Mouse (Mus musculus): Measurements from ENCODE around the gene Commd1.

The Commd1 gene

DNA sequence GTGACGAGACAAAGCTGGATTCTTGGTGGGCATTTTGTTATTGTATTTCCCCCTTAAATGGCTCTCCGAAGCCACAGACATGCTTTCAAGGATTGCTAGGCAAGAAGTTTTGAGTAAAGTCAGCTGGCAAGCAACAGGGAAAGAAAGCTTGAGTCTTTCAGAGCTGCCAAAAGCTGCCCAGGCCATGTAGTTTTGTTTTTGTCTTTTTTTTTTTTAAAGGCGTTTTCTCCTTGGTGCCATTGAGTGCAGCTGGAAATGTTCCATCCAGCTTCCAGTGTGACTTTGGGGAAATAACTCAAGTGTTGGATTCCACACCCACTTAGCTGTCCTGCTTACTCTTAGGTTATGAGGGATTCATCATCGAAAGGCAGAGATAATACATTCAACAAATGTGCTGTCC is 120.9 kb downstream of the Commd1 start:
- no peak for DNase-seq (ENCODE audit: extremely low spot score, low read depth, low spot score)

DNA sequence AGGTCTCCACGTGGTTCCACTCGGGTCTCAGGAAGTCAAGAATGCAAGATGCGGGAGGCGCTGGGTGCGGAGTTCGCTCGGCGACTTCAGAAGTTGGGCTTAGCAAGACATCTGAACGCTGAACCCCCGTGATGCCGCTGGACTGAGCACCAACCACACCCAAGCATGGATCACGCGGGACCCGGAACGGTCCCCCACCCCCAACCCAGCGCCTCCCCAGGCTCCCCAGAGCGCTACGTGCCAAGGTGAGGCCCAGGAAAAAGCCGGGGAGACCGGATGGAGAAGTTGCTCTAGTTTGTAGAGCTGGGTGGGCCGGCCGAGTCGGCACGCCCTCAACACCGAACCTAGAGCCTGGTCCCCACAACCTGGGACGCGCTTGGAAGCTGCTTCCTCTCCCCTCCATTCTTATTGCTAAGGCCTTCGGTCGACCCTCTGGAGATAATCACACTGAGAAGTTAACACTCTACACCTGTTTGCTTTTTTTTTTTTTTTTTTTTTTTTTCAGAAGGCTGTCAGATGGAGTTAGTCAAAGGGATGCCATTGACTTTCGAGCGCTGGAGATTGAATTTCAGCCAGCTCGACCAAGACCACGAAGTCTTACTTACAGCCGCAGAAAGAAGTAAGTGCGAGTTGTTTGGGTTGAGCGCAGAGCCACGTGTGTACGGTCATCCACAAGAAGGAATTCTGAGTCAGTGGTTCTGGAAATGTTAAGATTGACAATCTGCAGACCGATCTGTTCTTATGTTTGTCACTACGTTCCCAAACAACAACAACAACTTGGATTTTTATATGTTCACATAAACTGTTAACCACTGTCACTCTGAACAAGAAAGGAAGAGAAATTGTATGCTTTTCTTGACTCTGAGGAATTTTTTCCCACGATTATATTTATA is 121.6 kb downstream of the Commd1 start, which contains the start of gene B3gnt2:
Gene B3gnt2 (minus strand): TSS at position 627 of the 893 bp plus-strand sequence.
- no peak for DNase-seq (ENCODE audit: extremely low spot score, low read depth, low spot score)

DNA sequence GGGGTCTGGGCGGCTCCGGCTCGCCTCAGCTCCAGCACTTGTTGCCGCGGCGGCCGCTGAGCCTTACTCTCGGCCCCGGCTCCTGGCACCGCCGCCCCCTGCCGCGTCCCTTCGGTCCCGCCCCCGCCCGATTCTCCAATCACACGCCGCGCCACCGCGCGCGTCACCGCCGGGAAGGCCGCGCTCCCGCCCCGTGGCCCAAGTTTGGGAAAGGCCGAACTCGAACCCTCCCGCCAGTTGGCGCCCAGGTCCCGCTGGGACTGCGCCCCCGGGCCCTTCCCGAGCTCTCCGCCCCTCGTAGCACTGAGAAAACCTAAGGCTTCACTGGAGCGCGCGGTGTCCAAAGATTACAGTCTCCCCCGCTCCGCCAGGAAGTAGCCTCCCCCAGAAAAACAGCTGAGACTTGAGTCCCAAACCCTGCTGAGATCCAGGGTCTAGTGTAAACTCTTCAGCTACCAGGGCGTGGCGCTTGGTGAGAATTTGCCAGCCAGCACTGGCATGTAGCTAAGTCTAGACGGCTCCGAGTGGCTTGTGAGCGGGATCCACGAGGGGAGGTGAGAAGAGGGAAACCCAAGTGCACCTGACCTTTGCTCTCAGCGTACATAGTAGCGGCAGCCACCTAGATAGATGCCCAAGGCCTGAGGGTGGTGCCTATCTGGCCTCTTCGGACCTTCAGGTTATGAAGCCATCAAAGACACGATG is 122.4 kb downstream of the Commd1 start:
- no peak for DNase-seq (ENCODE audit: extremely low spot score, low read depth, low spot score)

DNA sequence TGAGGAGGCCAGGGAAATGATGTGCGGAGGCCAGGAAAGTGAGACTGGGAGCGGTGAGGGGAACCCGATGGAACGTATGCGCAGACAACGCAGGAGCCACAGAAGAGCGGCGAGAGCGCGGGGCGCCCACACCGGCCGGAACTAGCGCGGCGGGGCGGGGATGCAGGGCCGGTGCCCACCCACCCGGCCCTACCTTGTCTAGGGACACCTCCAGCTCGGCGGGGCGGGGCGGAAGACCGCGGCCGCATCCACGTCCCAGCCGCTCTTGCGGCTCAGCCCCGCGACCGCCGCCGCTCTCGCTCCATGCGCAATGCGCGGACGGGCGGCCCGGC is 122.9 kb downstream of the Commd1 start:
- no peak for DNase-seq (ENCODE audit: extremely low spot score, low read depth, low spot score)

DNA sequence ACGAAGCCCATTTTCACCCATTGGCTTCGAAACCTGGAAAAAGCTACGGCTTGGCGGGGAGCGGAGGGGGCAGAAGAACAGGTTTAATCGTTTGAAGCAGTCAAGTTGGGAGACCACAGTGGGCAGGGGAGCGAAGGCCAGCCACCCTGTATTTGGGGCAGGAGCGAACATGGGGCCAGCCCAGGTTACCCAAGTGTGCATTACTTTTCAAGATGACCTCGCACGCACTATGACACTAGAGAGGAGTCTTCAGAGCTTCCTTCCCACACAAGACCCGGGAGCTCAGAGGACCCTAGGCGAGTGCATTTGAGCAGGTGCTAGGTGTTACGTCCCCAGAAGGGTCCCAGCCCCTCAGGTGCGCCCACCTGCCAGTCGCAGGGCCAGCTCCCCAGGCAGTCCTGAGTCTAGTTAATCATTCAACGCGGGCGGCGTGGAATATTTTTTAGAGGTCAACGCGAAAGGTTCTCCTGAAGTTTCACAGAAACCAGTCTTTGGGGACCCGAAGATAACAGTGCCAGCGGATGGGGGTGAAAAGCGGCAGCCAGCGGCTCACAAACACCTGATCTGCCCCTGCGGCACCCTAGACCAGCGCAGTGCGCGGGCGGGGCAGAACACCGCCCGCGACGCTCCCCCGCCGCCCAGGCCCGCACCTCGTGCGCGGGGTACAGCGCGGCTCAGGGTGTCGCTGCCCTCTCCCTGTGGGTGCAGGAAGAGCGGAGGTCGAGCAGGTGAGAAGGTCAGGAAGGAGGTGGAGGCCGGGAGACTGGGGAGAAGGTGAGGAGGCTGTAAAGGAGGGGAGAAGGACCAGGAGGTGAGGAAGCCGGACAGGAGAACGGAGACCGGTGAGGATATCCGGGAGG is 123.5 kb downstream of the Commd1 start:
- DNase-seq (ENCODE audit: extremely low spot score, low read depth, low spot score), result no peak

DNA sequence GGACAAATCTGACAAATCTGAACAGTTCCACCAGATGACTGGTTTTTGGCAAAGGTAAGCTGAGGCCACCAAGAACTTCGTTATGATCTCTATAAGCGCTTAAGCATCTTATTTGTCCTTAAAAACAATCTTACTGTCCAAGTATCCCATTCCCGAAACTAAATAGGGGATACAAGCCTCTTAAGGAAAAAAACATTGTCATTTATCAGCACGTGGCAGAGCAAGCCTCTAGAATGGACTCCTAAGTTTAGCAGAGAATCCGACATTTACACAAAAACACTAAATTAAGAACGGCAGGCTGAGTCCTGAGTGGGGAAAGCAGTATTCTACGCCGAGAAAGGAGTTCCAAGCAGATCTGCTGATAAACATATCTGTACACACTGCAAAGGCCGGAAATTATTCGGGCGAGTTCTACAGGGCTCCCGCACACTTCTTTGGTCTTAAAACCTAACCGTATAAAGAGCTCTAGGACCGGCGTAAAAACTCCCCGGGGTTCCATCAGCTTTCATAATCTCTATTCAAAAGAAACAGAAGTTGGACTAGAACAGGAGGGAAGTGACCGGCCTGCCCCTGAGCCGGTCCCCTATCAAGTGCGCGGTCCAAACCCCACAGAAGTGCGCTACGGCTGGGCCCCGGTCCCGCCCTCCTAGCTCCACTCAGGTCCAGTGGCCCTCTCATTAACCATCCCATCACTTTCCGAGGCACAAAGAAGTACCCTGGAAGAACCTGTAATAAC is 124.3 kb downstream of the Commd1 start:
- no peak for DNase-seq (ENCODE audit: extremely low spot score, low read depth, low spot score)

DNA sequence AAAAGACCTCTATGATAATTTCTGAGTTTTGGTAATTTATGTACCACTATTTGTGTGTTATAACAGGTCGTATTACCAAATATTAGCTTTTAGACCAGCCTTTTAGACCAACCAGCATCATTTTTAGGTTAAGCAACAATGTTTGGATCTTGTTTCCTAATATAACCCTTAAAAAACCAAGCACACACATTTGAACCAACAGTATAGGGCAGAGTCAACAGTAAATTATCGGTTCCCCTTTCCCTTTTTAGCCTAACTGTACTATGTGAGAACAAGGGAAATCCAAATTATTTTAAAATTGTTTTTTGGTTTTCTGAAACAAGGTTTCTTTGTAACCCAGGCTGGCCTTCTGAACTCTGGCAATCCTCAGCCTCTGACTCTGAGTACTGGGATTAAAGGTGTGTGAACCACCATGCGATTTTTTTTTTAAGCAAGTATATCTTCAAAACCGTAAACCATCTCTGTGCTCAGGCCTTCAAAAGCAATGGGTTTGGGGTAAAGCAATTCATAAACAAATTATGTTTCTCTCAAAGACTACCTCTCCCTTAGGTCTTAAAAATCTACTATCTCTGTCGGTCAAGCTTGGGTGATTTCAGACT is 125.0 kb downstream of the Commd1 start:
- no peak for DNase-seq (ENCODE audit: extremely low spot score, low read depth, low spot score)

DNA sequence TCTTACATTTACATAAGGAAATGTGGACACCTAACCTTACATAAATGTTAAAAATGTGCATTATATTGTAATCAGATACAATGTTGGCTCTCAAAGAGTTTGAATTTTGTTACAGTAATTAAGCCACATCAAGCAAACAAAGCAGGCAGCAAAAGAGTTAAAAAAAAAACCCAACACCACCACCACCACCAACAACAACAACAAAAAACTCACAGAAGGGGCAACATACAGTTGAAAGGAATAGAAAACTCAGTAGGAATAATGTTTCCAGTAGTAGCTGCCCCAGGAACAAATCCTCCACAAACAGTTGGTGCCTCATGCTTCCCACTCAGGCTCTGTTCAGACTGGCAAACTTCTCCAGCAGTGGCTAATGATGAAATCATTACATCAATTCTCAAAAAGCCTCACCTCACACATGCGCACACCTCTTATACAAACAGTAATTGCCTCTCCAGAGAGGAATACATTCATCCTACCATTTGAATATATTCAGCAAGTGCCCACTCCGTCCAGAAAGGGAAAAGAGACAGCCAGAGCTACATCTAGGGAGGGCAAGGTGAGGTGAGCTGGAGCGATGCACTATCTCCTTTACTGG is 125.7 kb downstream of the Commd1 start:
- DNase-seq (ENCODE audit: extremely low spot score, low read depth, low spot score), result no peak

DNA sequence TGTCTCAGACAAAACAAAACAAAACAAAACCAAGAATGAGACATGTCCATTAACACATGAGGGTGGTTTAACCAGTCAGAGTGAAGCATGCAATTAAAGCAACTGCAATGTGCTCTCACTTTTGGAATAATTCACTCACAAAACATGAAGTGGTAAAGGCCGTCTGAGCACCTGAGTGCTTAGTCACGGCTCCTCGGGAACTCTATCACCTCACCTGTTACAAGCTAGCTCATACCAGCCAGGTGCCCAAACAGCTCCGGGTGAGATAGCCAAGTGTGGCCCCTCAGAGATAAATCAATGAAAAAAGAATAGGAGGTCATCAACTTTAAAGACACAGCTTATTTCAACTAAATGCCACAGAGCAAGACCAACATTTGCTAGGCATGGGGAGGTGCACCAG is 127.6 kb downstream of the Commd1 start:
- DNase-seq (ENCODE audit: extremely low spot score, low read depth, low spot score), result no peak

DNA sequence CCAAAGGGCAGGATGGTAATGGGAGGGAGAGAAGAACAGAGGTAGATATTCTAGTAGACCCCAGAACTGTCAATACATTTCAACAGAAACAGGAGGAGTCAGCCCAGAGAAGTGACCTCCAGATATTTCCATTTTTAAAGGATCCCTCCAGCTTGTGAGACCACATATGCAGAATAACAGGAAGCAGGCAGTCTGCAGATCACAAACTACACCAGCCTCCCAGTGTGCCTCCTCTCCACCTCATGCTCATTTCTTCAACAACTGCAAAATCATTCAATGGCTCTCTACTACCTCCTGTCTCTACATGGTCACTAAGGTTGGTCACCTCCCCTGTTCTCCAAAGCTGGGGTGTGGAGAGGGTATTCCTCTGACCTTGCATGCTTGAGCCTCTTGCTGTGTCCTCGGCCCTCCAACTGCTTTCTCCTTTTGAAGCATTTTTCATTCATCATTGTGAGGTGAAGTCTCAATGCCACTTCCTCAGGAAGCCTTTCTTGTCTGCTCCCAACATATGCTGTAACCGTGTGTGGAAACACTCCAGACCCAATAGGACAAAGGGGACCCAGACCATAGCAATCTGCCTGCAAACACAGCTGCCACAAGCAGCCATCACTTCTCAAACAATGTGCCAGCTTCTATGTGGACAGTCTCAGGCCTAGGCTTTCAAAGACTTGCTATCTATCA is 128.6 kb downstream of the Commd1 start:
- DNase-seq (ENCODE audit: extremely low spot score, low read depth, low spot score), result no peak

DNA sequence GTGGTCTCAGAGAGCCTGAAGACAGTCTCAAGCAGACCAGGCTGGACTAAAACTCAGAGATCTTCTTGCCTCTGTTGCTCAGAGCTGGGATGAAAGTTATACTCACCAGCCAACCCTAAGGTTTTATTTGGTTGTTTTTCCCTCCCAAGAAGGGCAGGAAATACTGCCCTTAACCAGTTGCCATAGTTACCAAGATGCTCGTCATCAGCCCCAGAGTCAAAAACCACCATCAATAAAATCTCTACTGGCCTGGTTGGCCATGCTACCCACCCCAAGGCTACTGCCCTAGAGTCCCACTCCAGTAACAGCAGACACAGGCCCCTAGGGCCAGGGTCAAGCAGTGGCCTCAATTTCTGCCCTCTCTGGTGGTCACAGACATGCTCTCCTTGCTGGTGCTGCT is 129.7 kb downstream of the Commd1 start:
- DNase-seq (ENCODE audit: extremely low spot score, low read depth, low spot score), result no peak

DNA sequence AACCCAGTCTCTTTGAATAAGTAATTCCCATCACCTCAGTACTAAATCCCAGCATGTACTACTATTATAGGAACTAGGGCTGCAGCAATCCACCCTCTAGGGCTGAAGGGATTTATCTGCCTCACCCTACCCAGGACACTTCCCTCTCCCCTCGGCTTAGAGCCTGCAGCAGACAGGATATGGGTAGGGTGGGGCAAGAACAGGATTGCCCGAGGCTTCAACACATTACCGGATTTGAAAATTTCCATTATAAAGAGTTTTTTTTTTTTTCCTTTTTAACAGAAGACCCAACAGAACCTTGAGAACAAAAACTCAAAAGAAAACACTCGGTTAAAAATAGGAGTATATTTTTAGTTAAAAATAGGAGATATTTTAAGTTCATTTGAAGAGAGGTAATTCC is 130.8 kb downstream of the Commd1 start:
- DNase-seq (ENCODE audit: extremely low spot score, low read depth, low spot score), result no peak

DNA sequence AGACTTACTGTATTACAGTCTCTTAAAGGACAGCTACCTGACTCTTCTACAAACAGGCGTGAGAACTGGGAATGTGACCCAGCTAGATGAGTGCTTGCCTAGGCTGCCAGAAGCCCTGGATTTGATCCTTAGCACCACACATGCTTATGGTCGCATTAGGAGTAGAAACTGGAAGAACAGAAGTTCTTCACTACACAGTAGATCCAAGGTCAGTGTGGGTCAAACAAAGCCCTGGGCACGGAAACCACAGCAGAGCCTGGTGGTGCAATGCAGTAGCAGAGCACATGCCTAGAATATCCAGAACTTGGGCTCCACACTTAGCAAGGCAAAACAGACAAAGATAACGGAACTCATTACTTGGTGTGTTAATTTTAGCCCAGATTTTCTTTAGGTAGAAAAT is 132.1 kb downstream of the Commd1 start:
- no peak for DNase-seq (ENCODE audit: extremely low spot score, low read depth, low spot score)

DNA sequence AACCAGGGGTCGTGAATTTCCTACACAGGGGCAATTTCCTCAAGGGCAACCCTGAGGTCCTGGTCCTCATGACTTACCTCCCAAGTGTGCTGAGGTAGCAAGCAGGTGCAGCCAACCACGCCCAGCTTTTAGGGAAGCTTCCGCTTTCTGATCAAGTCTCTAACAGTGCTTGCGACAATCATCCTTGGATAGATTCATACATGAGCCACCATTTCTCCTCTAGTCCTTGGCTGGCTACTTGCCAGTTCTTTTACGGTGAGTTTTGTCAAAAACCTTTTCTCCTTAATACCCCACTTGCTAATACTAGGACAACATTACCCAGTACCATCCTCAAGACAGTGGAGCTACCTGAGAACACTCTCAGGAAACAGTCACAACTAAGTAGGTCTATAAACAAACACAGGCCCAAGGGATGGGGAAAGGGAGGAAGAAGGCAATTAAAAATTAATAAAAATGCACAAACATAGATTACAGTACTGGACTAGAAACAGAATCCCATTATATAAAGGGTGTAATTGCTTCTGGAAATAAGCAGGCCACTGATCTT is 133.5 kb downstream of the Commd1 start:
- no peak for DNase-seq (ENCODE audit: extremely low spot score, low read depth, low spot score)

DNA sequence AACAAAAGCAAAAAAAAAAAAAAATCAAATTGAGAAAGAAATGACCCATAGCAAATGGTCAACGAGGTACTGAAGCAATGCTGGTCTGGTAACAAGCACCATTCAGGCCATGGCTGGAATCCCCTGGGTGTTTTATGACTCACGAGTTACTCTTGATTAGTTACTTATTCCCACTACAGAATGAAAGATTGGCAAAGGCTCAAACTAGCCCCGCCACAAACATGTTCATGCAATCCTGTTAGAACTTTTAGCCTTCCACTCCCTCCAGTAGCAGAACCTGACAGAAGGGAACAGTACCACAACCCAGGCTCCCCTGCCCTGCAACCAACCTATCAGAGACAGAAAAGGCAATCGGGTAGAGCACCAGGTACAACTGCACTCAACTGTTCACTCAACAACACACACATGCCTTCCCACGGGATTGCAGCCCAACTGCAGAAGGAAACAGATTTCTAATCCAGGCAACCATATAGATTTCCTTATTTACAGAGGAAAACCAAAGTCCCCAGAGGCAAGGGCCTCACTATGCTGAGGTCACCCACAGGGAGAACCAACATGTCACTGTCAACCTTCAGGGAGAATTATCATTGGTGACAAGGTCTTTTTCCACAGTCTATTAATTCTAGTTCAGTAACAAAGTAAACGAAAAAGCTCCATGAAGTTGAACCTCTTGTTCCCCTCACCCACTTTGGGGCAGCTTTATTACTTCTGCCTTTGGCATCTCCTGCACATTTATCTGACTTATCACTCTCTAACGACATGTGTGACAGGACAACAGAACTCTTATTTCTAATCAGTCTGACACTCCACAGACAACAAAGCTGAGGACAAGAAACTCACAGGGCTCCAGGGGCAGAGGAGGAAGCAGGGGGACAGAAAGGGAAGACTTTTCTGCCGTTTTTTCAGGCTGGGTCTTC is 134.2 kb downstream of the Commd1 start:
- DNase-seq (ENCODE audit: extremely low spot score, low read depth, low spot score), result no peak

DNA sequence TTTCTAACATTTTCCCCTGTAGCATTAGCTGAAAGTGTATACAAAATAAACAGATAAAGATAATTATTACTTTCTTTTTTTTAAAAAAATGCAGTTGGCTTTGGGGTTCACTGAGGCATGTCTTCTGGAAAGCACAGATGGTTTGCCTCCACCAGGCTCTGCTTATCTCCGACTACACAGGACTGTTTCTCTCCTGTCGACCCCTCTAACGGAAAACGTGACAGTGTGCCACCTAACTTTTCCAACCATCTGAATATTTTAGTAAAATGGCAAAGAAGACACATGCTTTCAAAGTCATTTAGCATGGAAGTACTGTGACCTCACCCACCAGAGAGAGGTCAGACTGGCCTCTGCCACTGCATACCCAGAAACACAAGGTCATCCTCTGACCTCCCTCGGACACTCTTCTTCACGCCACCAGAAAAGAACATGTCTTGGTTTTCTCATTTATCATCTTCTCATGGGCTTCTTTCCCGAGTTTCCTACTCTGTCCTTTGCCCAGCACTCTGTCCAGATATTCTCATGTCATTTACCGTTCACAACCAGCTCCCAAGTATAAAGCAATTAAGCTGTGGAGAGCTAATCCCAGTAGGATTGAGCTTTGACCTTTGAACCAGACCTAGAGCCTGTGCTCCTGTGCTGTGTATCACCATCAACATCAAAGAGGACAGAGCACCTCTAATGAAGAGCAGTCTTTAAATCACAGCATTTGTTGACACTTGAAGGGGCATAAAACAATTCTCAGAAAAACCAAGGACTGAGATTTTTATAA is 135.0 kb downstream of the Commd1 start:
- DNase-seq (ENCODE audit: extremely low spot score, low read depth, low spot score), result no peak
